Mouse (Mus musculus) kidney, embryonic 14.5 days (tissue): ENCODE data around the gene Ifnz. TPM values are rescaled to one million over a fixed set of nuclear protein-coding genes. Genes with fewer than 3 reads are reported as not detected.

Experiments used
- polyA plus RNA-seq: library from polyadenylated mRNA; unstranded; fragments of >200 nt; fragmentation: Nextera tagmentation; extraction: Ambion mirVana; gene quantifications from 2 replicates; pipeline ENCODE4 v1.2.1, GENCODE M21; 2014

Gene Ifnz
- polyA plus RNA-seq, 1 experiment from 2014 or later: 0.19 TPM

Other genes starting within 250 kb of the Ifnz start
- not detected in 2 replicates for gene Ifna15, start 223.9 kb upstream of the Ifnz start, polyA plus RNA-seq
- gene Ifna14, start 210.3 kb upstream of the Ifnz start, polyA plus RNA-seq: not detected in 2 replicates
- gene Ifna9, start 189.7 kb upstream of the Ifnz start, polyA plus RNA-seq: not detected in 2 replicates
- gene Ifna12, start 178.8 kb upstream of the Ifnz start, polyA plus RNA-seq: not detected in 2 replicates
- gene C87499, start 147.7 kb upstream of the Ifnz start, polyA plus RNA-seq: not detected in 2 replicates
- not detected in 2 replicates for gene Ifna13, start 137.7 kb upstream of the Ifnz start, polyA plus RNA-seq
- gene Ifna16, start 105.2 kb upstream of the Ifnz start, polyA plus RNA-seq: not detected in 2 replicates
- gene Ifna2, start 98.2 kb upstream of the Ifnz start, polyA plus RNA-seq: not detected in 2 replicates
- not detected in 2 replicates for gene Ifnab, start 90.8 kb upstream of the Ifnz start, polyA plus RNA-seq
- 0.31 and 0.81 TPM in 2 replicates for gene Gm26566, start 60.3 kb upstream of the Ifnz start, polyA plus RNA-seq
- 86.2 and 120 TPM in 2 replicates for gene Klhl9, start 59.7 kb upstream of the Ifnz start, polyA plus RNA-seq
- not detected in 2 replicates for gene Gm13271, start 27.3 kb upstream of the Ifnz start, polyA plus RNA-seq
- gene Gm13283, start 22.0 kb upstream of the Ifnz start, polyA plus RNA-seq: 0.30 and 0.47 TPM in 2 replicates
- 0.51 and 0.92 TPM in 2 replicates for gene Gm13290, start 8.3 kb upstream of the Ifnz start, polyA plus RNA-seq
- not detected in 2 replicates for gene Gm13289, start 5.2 kb upstream of the Ifnz start, polyA plus RNA-seq
- not detected in 2 replicates for gene Gm13272, start 2.3 kb upstream of the Ifnz start, polyA plus RNA-seq
- not detected in 2 replicates for gene Gm13276, start 3.6 kb downstream of the Ifnz start, polyA plus RNA-seq
- not detected in 2 replicates for gene Gm13277, start 6.5 kb downstream of the Ifnz start, polyA plus RNA-seq
- not detected in 2 replicates for gene Gm13278, start 9.4 kb downstream of the Ifnz start, polyA plus RNA-seq
- not detected in 2 replicates for gene Gm13275, start 12.4 kb downstream of the Ifnz start, polyA plus RNA-seq
- not detected in 2 replicates for gene Gm13279, start 15.3 kb downstream of the Ifnz start, polyA plus RNA-seq
- 0.19 and 0.69 TPM in 2 replicates for gene Gm13285, start 17.5 kb downstream of the Ifnz start, polyA plus RNA-seq
- gene Gm13287, start 21.1 kb downstream of the Ifnz start, polyA plus RNA-seq: not detected in 2 replicates
- not detected in 2 replicates for gene Gm13288, start 23.4 kb downstream of the Ifnz start, polyA plus RNA-seq
- gene Ifna7, start 34.1 kb downstream of the Ifnz start, polyA plus RNA-seq: not detected in 2 replicates
- not detected in 2 replicates for gene Ifna11, start 37.8 kb downstream of the Ifnz start, polyA plus RNA-seq
- gene Ifna6, start 45.3 kb downstream of the Ifnz start, polyA plus RNA-seq: not detected in 2 replicates
- gene Ifna5, start 53.4 kb downstream of the Ifnz start, polyA plus RNA-seq: not detected in 2 replicates
- not detected in 2 replicates for gene Ifna4, start 59.7 kb downstream of the Ifnz start, polyA plus RNA-seq
- gene Ifna1, start 68.0 kb downstream of the Ifnz start, polyA plus RNA-seq: not detected in 2 replicates
- not detected in 2 replicates for gene Ifne, start 98.1 kb downstream of the Ifnz start, polyA plus RNA-seq